Mouse (Mus musculus): ENCODE measurements around the gene Olfr1444. TPM values are rescaled to one million over a fixed set of nuclear protein-coding genes. Genes with fewer than 3 reads are reported as not detected.

Olfr1444 gene
- not detected in 2 replicates for polyA plus RNA-seq (2016; fragmentation: Nextera tagmentation; extraction: Ambion mirVana)

- no peaks in the 10 kb centered on the region for H3K27me3 ChIP-seq (replicated peaks; ENCODE audit: low read depth, poor library complexity, severe bottlenecking)
- H3K4me1 ChIP-seq = no peaks in the 10 kb centered on the region
- no peaks in the 10 kb centered on the region for H3K36me3 ChIP-seq (replicated peaks)
- no peak within 1 kb of the TSS for H3K27ac ChIP-seq (replicated peaks)
- no peak within 1 kb of the TSS for H3K4me3 ChIP-seq
- no peak for DNase-seq (ENCODE audit: low spot score)
- WGBS = 69% methylated on average over 1 of the region's 1 CpGs
- H3K9me3 ChIP-seq = peaks cover 2% of the 10 kb centered on the region; the same call in 1 of the 2 replicates
Measured at GRCm38 (mm10) chr19:12856983-12857382, at the start of gene Olfr1444. Gene Olfr1444, plus strand, starts transcription at chr19:12857283.

- DNase-seq (ENCODE audit: low spot score) = no peak
- 68% methylated on average over 1 of the region's 1 CpGs for WGBS
- H3K4me3 ChIP-seq = no peak overlapping the region
Measured at GRCm38 (mm10) chr19:12812644-12813364, 44.3 kb upstream of the Olfr1444 start.

GRCm38 (mm10) chr19:12813883-12814282 lies 43.2 kb upstream of the Olfr1444 start:
- Histone ChIP-seq H3K36me3 (replicated peaks) (no peaks in the 10 kb centered on the region), H3K27me3 (replicated peaks; ENCODE audit: low read depth, poor library complexity, severe bottlenecking) (no peaks in the 10 kb centered on the region), H3K27ac (replicated peaks) (no peak overlapping the region), H3K9me3 (no peaks in the 10 kb centered on the region), H3K4me3 (no peak overlapping the region), H3K4me1 (no peaks in the 10 kb centered on the region)
- no peak for DNase-seq (ENCODE audit: low spot score)
- WGBS = 79% methylated on average over 1 of the region's 1 CpGs

More at GRCm38 (mm10) chr19:12812644-12813364, 44.3 kb upstream of the Olfr1444 start:
- Histone ChIP-seq H3K36me3 (replicated peaks) (no peaks in the 10 kb centered on the region), H3K27me3 (replicated peaks; ENCODE audit: low read depth, poor library complexity, severe bottlenecking) (no peaks in the 10 kb centered on the region), H3K4me1 (no peaks in the 10 kb centered on the region), H3K9me3 (no peaks in the 10 kb centered on the region), H3K27ac (replicated peaks) (no peak overlapping the region)

- no peak overlapping the region for H3K4me3 ChIP-seq
- H3K36me3 ChIP-seq (replicated peaks) = no peaks in the 10 kb centered on the region
- DNase-seq (ENCODE audit: low spot score) = no peak
- H3K27ac ChIP-seq (replicated peaks) = no peak overlapping the region
- no peaks in the 10 kb centered on the region for H3K9me3 ChIP-seq
- no peaks in the 10 kb centered on the region for H3K27me3 ChIP-seq (replicated peaks; ENCODE audit: low read depth, poor library complexity, severe bottlenecking)
- H3K4me1 ChIP-seq = no peaks in the 10 kb centered on the region
- 87% methylated on average over 1 of the region's 1 CpGs for WGBS
Measured at GRCm38 (mm10) chr19:12818507-12818906, 38.6 kb upstream of the Olfr1444 start.

- WGBS = 39% methylated on average over 4 of the region's 4 CpGs
- Histone ChIP-seq H3K36me3 (replicated peaks) (no peaks in the 10 kb centered on the region), H3K4me3 (no peak overlapping the region), H3K27ac (replicated peaks) (no peak overlapping the region), H3K9me3 (no peaks in the 10 kb centered on the region), H3K4me1 (no peaks in the 10 kb centered on the region), H3K27me3 (replicated peaks; ENCODE audit: low read depth, poor library complexity, severe bottlenecking) (no peaks in the 10 kb centered on the region)
- DNase-seq (ENCODE audit: low spot score) = no peak
Measured at GRCm38 (mm10) chr19:12820383-12820782, 36.7 kb upstream of the Olfr1444 start.

GRCm38 (mm10) chr19:12824549-12824948 lies 32.5 kb upstream of the Olfr1444 start:
- Histone ChIP-seq H3K4me1 (no peaks in the 10 kb centered on the region), H3K9me3 (no peaks in the 10 kb centered on the region), H3K27ac (replicated peaks) (no peak overlapping the region), H3K27me3 (replicated peaks; ENCODE audit: low read depth, poor library complexity, severe bottlenecking) (no peaks in the 10 kb centered on the region), H3K4me3 (no peak overlapping the region), H3K36me3 (replicated peaks) (no peaks in the 10 kb centered on the region)
- DNase-seq (ENCODE audit: low spot score) = no peak
- WGBS = 78% methylated on average over 4 of the region's 4 CpGs

GRCm38 (mm10) chr19:12830823-12831430 lies 26.2 kb upstream of the Olfr1444 start:
- no peak overlapping the region for H3K27ac ChIP-seq (replicated peaks)
- 71% methylated on average over 2 of the region's 2 CpGs for WGBS
- no peak for DNase-seq (ENCODE audit: low spot score)
- H3K27me3 ChIP-seq (replicated peaks; ENCODE audit: low read depth, poor library complexity, severe bottlenecking) = no peaks in the 10 kb centered on the region
- H3K36me3 ChIP-seq (replicated peaks) = no peaks in the 10 kb centered on the region
- no peaks in the 10 kb centered on the region for H3K4me1 ChIP-seq
- no peaks in the 10 kb centered on the region for H3K9me3 ChIP-seq
- H3K4me3 ChIP-seq = no peak overlapping the region

GRCm38 (mm10) chr19:12831559-12831958 lies 25.5 kb upstream of the Olfr1444 start:
- Histone ChIP-seq H3K9me3 (no peaks in the 10 kb centered on the region), H3K36me3 (replicated peaks) (no peaks in the 10 kb centered on the region), H3K4me1 (no peaks in the 10 kb centered on the region), H3K4me3 (no peak overlapping the region), H3K27ac (replicated peaks) (no peak overlapping the region), H3K27me3 (replicated peaks; ENCODE audit: low read depth, poor library complexity, severe bottlenecking) (no peaks in the 10 kb centered on the region)
- WGBS = 69% methylated on average over 1 of the region's 1 CpGs
- no peak for DNase-seq (ENCODE audit: low spot score)

GRCm38 (mm10) chr19:12833625-12834024 lies 23.5 kb upstream of the Olfr1444 start:
- H3K9me3 ChIP-seq = no peaks in the 10 kb centered on the region

GRCm38 (mm10) chr19:12838507-12838906 lies 18.6 kb upstream of the Olfr1444 start:
- 87% methylated on average over 1 of the region's 1 CpGs for WGBS
- Histone ChIP-seq H3K9me3 (no peaks in the 10 kb centered on the region), H3K36me3 (replicated peaks) (no peaks in the 10 kb centered on the region), H3K4me3 (no peak overlapping the region), H3K27ac (replicated peaks) (no peak overlapping the region), H3K27me3 (replicated peaks; ENCODE audit: low read depth, poor library complexity, severe bottlenecking) (no peaks in the 10 kb centered on the region), H3K4me1 (no peaks in the 10 kb centered on the region)
- no peak for DNase-seq (ENCODE audit: low spot score)

More at GRCm38 (mm10) chr19:12833625-12834024, 23.5 kb upstream of the Olfr1444 start:
- DNase-seq (ENCODE audit: low spot score) = no peak
- Histone ChIP-seq H3K27me3 (replicated peaks; ENCODE audit: low read depth, poor library complexity, severe bottlenecking) (no peaks in the 10 kb centered on the region), H3K27ac (replicated peaks) (no peak overlapping the region), H3K4me1 (no peaks in the 10 kb centered on the region), H3K36me3 (replicated peaks) (no peaks in the 10 kb centered on the region), H3K4me3 (no peak overlapping the region)
- 82% methylated on average over 3 of the region's 3 CpGs for WGBS

- Histone ChIP-seq H3K4me1 (no peaks in the 10 kb centered on the region), H3K36me3 (replicated peaks) (no peaks in the 10 kb centered on the region), H3K4me3 (no peak within 1 kb of the TSS), H3K9me3 (peaks cover 3% of the 10 kb centered on the region; the same call in 1 of the 2 replicates), H3K27ac (replicated peaks) (no peak within 1 kb of the TSS), H3K27me3 (replicated peaks; ENCODE audit: low read depth, poor library complexity, severe bottlenecking) (no peaks in the 10 kb centered on the region)
- no peak for DNase-seq (ENCODE audit: low spot score)
Measured at GRCm38 (mm10) chr19:12846382-12846781, 10.7 kb upstream of the Olfr1444 start, which contains the start of gene Gm5244. Gene Gm5244, plus strand, starts transcription at chr19:12846682.

GRCm38 (mm10) chr19:12883555-12883954 lies 26.5 kb downstream of the Olfr1444 start, which contains the start of gene Olfr1445:
Gene Olfr1445, plus strand, starts transcription at chr19:12883855.
- H3K27me3 ChIP-seq (replicated peaks; ENCODE audit: low read depth, poor library complexity, severe bottlenecking) = no peaks in the 10 kb centered on the region
- WGBS = 88% methylated on average over 2 of the region's 2 CpGs
- H3K4me1 ChIP-seq = no peaks in the 10 kb centered on the region
- no peak for DNase-seq (ENCODE audit: low spot score)
- H3K27ac ChIP-seq (replicated peaks) = no peak within 1 kb of the TSS
- H3K36me3 ChIP-seq (replicated peaks) = no peaks in the 10 kb centered on the region
- H3K9me3 ChIP-seq = peaks cover 10% of the 10 kb centered on the region; the same call in 1 of the 2 replicates
- H3K4me3 ChIP-seq = no peak within 1 kb of the TSS

- DNase-seq (ENCODE audit: low spot score) = no peak
- H3K36me3 ChIP-seq (replicated peaks) = no peaks in the 10 kb centered on the region
- 83% methylated on average over 1 of the region's 1 CpGs for WGBS
Measured at GRCm38 (mm10) chr19:12893424-12893823, 36.3 kb downstream of the Olfr1444 start, which contains the start of gene Olfr1446. Gene Olfr1446, minus strand, starts transcription at chr19:12893524.

More at GRCm38 (mm10) chr19:12893424-12893823, 36.3 kb downstream of the Olfr1444 start, which contains the start of gene Olfr1446:
- Histone ChIP-seq H3K4me1 (no peaks in the 10 kb centered on the region), H3K9me3 (peaks cover 9% of the 10 kb centered on the region; the same call in 1 of the 2 replicates), H3K4me3 (no peak within 1 kb of the TSS), H3K27me3 (replicated peaks; ENCODE audit: low read depth, poor library complexity, severe bottlenecking) (no peaks in the 10 kb centered on the region), H3K27ac (replicated peaks) (no peak within 1 kb of the TSS)
